Mouse (Mus musculus) ES-E14 (cell line): ENCODE data around the gene D3Ertd254e. TPM values are rescaled to one million over a fixed set of nuclear protein-coding genes. Genes with fewer than 3 reads are reported as not detected.
"Not testable (repeated sequence)": the region's sequence is repeated elsewhere in the genome, so short reads cannot be mapped to it uniquely, and the experiment has no call there.

ENCODE experiments used
- DNase-seq: peaks from one replicate; pipeline ENCODE4 v3.0.0-alpha.2; 2013; ENCODE audit warnings: low read depth, low spot score
- H3K27ac ChIP-seq: 2 replicates; pipeline ENCODE4 v1.5.1; 2012; ENCODE audit warnings: low read depth, mild to moderate bottlenecking, low read length, moderate library complexity, mixed read lengths; ENCODE audit not compliant: poor library complexity, insufficient read depth, severe bottlenecking
- H3K36me3 ChIP-seq: 2 replicates; pipeline ENCODE4 v1.6.1; 2012; ENCODE audit warnings: mild to moderate bottlenecking, low read length, moderate library complexity, mixed read lengths; ENCODE audit not compliant: control insufficient read depth, poor library complexity, insufficient read depth, severe bottlenecking
- H3K4me1 ChIP-seq, 2 experiments: fragments of 150-350 bp in 1 of 2; sonication (generic) in 1 of 2; 2 replicates each; pipeline ENCODE4 v1.6.1; 2012; ENCODE audit warnings: low read length in 2 of 2, mild to moderate bottlenecking in 1 of 2, mixed read lengths in 1 of 2; ENCODE audit not compliant: control insufficient read depth in 2 of 2, insufficient read depth in 2 of 2, poor library complexity in 1 of 2
- H3K4me3 ChIP-seq, 2 experiments: fragments of 150-350 bp in 1 of 2; sonication (generic) in 1 of 2; 2 replicates each; pipeline ENCODE4 v1.5.1; 2012; ENCODE audit warnings: low read length in 2 of 2, low read depth in 1 of 2, mild to moderate bottlenecking in 1 of 2, mixed read lengths in 1 of 2; ENCODE audit not compliant: insufficient read depth in 1 of 2, poor library complexity in 1 of 2, severe bottlenecking in 1 of 2
- H3K9ac ChIP-seq: 2 replicates; pipeline ENCODE4 v1.6.1; 2012; ENCODE audit warnings: low read depth, mild to moderate bottlenecking, low read length, mixed read lengths; ENCODE audit not compliant: poor library complexity, insufficient read depth, severe bottlenecking
- H3K9me3 ChIP-seq: fragments of 150-350 bp; sonication (generic); 2 replicates; pipeline ENCODE4 v1.6.1; 2012; ENCODE audit warnings: low read depth, mild to moderate bottlenecking, low read length; ENCODE audit not compliant: control insufficient read depth, insufficient read depth
- CHD2 ChIP-seq: IDR thresholded peaks from 2 replicates; pipeline ENCODE4 v1.6.1; 2014; ENCODE audit warnings: mild to moderate bottlenecking, low read depth, low read length, inconsistent platforms
- HCFC1 ChIP-seq: IDR thresholded peaks from 2 replicates; pipeline ENCODE4 v1.6.1; 2012; ENCODE audit warnings: low read length, inconsistent platforms, borderline replicate concordance; ENCODE audit not compliant: insufficient read depth
- MAFK ChIP-seq: IDR thresholded peaks from 2 replicates; pipeline ENCODE4 v1.6.1; 2014; ENCODE audit warnings: mild to moderate bottlenecking, low read depth, low read length, inconsistent platforms; ENCODE audit not compliant: insufficient read depth
- ZC3H11A ChIP-seq: IDR thresholded peaks from 2 replicates; pipeline ENCODE4 v1.6.1; 2012; ENCODE audit warnings: low read depth, mild to moderate bottlenecking, inconsistent platforms, low read length, borderline replicate concordance
- ZNF384 ChIP-seq: IDR thresholded peaks from 2 replicates; pipeline ENCODE4 v1.6.1; 2012; ENCODE audit warnings: low read depth, low read length, inconsistent platforms
- in situ Hi-C, 2 experiments: fragments of 600-800 bp; cut with MboI; formaldehyde crosslinking; loops; one replicate each; pipeline ENCODE4 v1.15.1; 2025; ENCODE audit warnings: low sequenced_read_pairs in 2 of 2, inconsistent platforms in 1 of 2; ENCODE audit not compliant: unreplicated experiment in 2 of 2
- total RNA-seq: library from RNA; depleted of rRNA; stranded (reverse); fragments of 300-350 nt; gene quantifications from 2 replicates; pipeline ENCODE4 v1.2.3, GENCODE M21; 2012; rRNA removed

Gene D3Ertd254e
- 10.6 and 13.3 TPM in 2 replicates for total RNA-seq

DNA sequence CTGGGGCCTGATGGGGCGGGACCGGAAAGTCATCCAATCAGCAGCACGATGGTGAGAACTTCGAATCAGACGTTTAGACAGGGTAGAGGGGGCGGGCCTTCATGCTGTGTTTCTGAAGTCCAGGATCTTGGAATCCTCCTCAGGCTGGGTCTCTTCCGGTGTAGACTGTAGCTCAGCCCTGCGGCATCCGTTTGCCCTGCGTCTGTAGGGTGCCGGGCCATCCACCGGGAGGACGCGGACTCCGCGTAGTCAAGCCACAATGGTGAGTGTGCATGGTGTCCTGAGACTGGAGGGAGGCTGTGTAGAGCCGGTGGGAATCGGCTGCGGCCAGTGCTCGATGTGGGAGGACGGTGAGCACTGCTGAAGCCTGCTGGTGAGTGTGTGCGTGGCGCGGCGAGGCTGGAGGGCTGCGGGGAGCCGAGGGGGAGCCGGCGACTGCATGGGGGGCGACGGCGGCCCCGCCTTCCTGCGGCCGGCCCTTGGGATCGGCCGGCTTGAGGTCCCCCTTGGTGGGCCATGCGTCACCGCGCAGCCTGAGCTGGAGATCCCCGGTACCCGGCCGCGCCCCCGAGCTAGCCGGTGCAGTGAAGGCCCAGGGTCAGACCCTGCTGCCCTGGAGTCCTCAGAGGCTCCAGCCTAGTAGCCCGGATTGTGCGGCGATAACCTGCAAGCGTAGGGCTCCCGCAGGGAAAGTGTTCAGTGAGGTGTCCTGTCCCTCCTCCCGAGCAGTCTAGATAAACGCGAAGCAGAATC is at the start of gene D3Ertd254e:
D3Ertd254e (plus strand) TSS at position 84 of the 753 bp plus-strand sequence.
- H3K9me3 ChIP-seq, result no peaks in the 10 kb centered on the region
- DNase-seq, result peak; percentile 89
- peaks cover 0 to 8% of the 10 kb centered on the region in 2 experiments; a peak in 2 of 4 replicates for H3K4me1 ChIP-seq
- no peaks in the 10 kb centered on the region for H3K36me3 ChIP-seq
- H3K4me3 ChIP-seq, result peak within 1 kb of the TSS; percentile 80 to 90
- H3K27ac ChIP-seq, result peak within 1 kb of the TSS; percentile 9; the same call in 1 of the 2 replicates
- peak within 1 kb of the TSS; percentile 87 for H3K9ac ChIP-seq
- in situ Hi-C loops, result no loop called here
- TF ChIP-seq ZNF384 (no peak), HCFC1 (no peak), ZC3H11A (no peak), MAFK (no peak), CHD2 (no peak)

DNA sequence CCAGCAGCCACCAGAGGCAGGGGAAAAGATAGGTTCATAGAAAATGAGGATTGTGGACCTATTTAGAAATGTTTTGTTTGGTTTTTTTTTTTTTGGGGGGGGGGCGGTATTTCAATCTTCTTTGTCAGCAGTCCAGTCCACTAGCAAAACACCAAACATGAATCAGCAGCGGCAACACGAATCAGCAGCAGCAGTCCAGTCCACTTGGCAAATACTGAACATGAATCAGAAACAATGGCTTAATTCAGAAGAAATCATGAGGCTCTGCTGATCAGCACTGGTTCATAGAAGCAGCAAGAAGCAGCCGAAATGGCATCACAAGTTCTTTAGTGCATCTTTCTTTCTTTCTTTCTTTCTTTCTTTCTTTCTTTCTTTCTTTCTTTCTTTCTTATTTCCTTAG is 34.7 kb upstream of the D3Ertd254e start:
- Histone ChIP-seq H3K9me3 (no peaks in the 10 kb centered on the region), H3K4me1 (no peaks in the 10 kb centered on the region), H3K4me3 (no peak overlapping the region), H3K9ac (no peak overlapping the region), H3K27ac (no peak overlapping the region), H3K36me3 (no peaks in the 10 kb centered on the region)
- in situ Hi-C loops, result no loop called here
- TF ChIP-seq MAFK (no peak), ZC3H11A (no peak), ZNF384 (no peak), HCFC1 (no peak)
- DNase-seq, result no peak

DNA sequence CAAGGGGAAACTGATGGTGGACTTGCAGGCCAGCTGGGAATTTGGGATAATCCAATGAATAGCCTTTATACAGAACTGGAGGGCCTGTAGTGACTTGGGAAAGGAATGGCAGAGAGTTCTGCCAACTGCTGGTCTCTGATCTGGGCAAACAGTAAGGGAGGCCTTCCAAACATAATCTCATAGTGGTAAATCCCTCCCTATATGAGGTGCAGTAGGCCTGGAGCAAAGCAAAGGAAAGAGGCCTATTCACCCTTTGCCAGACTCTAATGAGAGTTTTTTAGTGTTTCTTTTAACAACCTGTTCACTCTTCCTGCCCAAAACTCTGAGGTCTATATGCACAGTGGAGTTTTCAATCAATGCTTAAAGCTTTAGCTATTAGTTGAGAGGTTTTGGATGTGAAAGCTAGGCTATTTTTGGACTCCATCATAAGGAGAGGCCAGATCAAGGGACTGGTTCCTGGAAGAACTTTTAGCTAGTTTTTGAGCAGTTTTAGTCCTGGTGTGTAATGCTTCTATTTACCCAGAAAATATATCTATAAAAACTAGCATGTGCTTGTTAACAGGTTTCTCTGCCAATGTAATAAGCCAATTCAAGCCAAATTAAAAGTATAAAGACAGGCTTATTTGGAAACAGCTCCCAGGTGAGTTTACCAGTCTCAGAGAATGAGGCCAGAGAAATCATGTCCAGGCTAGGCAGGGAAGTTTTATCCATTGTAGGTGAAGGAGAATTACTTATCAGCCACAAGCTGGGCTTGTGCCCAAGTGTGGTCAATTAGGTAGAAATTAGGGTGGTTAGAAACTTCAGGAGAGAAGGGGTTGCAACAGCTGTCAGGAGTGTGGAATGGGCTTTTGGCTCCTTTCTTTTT is 30.9 kb upstream of the D3Ertd254e start:
- no peak overlapping the region for H3K9ac ChIP-seq

GRCm38 (mm10) chr3:36126176-36126575 is 24.6 kb upstream of the D3Ertd254e start:
- H3K36me3 ChIP-seq, H3K4me3 ChIP-seq, H3K9me3 ChIP-seq, H3K9ac ChIP-seq, H3K4me1 ChIP-seq, DNase-seq, in situ Hi-C loops, H3K27ac ChIP-seq: not testable (repeated sequence)

More for the DNA sequence above, 30.9 kb upstream of the D3Ertd254e start:
- Histone ChIP-seq H3K4me3 (no peak overlapping the region), H3K9me3 (no peaks in the 10 kb centered on the region), H3K4me1 (no peaks in the 10 kb centered on the region), H3K36me3 (no peaks in the 10 kb centered on the region), H3K27ac (no peak overlapping the region)
- TF ChIP-seq MAFK (no peak), ZNF384 (no peak)
- in situ Hi-C loops, result no loop called here
- DNase-seq, result no peak

DNA sequence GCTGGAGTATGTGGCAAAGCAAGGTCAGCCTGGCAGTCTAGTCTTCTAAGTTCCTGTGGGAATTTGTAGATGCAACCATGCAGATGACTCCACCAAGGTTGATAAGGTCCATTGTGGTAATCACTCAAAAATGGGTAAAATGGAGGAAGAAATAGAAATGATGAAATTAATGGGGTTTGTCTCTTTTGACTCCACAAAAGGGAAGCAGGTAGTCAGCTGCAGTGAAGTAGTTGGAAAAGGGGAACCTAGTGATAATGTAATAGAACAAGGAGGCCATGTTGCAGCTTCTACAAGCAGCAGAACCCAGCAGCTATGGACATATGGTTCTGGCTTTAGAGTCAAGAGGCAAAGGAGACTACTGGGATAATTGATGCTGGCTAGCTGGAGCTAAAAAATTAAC is 14.7 kb upstream of the D3Ertd254e start:
- no peaks in the 10 kb centered on the region for H3K36me3 ChIP-seq
- H3K9me3 ChIP-seq, result no peaks in the 10 kb centered on the region
- H3K9ac ChIP-seq, result no peak overlapping the region
- H3K27ac ChIP-seq, result no peak overlapping the region
- TF ChIP-seq ZC3H11A (no peak), ZNF384 (no peak), CHD2 (no peak), MAFK (no peak), HCFC1 (no peak)
- no peak for DNase-seq
- no peaks in the 10 kb centered on the region for H3K4me1 ChIP-seq
- H3K4me3 ChIP-seq, result no peak overlapping the region
- in situ Hi-C loops, result no loop called here
